Mouse (Mus musculus): ENCODE results near the gene Nfatc4.

Gene Nfatc4

GRCm38 (mm10) chr14:55883149-55883661, 60.3 kb downstream of the Nfatc4 start:
- DNase-seq (ENCODE audit: low spot score in 2 of 2): no peak

Data from urinary bladder, postnatal 36 days (tissue).